Mouse (Mus musculus): Measurements from ENCODE around the gene Zdhhc14. TPM values are rescaled to one million over a fixed set of nuclear protein-coding genes. Genes with fewer than 3 reads are reported as not detected.
A peak's percentile ranks its signal among the peaks of the same experiment; 100 is the strongest.

The Zdhhc14 gene
- total RNA-seq, 2 experiments from 2014 or later: 2.0 to 4.3 TPM

DNA sequence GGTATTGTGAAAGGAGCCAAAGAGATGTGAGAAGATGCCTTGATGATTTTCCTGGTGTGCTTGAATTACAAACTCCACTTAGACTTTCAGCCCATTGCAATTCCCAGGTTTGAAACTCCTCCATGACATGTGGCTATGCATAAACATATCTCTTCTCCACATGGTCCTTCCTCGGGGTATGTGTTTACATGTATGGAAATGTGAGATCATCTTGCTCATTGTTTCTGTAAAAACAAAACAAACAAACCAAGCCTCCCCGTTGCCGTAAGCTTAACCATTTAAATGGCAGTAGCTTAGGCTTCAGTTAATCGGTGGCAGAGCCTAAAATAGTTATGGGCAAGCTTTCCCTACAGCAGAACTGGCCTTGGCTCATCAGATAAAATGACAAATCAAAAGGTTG lies 137.3 kb downstream of the Zdhhc14 start:
- DNase-seq: no peak
- intact Hi-C loops (cut with DNase I): no loop called here
- H3K4me3 ChIP-seq: no peak overlapping the region
- H3K27ac ChIP-seq: no peak overlapping the region
- TF ChIP-seq CTCF (IDR thresholded peaks at IDR 0.05): no peak

DNA sequence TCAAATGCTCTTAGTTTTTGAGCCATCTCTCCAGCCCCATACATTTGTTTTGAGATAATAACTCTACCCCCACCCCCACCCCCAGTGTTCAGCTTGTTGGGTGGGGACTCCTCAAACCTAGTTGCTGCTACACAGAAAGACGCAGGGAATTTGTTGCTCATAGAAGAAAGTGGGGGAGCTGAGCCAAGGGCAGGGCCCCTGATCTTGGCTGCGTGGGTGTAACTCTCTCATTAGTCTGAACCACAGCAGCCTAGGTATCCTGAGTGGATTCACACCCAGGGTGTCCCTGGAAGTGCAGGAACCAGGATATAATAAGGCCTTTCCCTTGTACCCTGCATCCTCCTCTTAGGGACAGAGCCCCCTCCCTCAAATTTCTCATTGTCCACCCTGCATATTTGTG lies 142.9 kb downstream of the Zdhhc14 start:
- no peak for TF ChIP-seq CTCF (IDR thresholded peaks at IDR 0.05)
- Histone ChIP-seq H3K4me3 (no peak overlapping the region), H3K27ac (no peak overlapping the region)
- no peak for DNase-seq
- intact Hi-C loops (cut with DNase I): no loop called here

DNA sequence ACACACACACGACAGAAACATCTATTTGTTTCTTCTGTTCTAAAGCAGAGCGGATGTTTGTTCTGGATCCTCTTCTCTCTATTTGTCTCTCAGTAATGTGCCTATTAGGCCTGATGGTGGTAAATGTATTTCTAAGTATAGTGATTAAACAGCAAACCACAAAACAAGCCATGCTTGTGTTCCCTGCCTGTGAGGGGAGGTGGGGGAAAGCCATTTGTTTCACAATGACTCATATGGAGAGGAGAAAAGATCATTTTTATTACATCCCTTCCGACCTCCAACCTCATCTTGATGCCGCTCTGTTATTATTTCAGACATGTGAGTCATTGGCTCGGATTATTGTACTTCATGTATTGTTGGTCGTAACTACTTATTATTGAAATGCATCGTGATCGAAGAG lies 149.1 kb downstream of the Zdhhc14 start:
- no peak overlapping the region for H3K4me3 ChIP-seq
- no peak overlapping the region for H3K27ac ChIP-seq
- no peak for TF ChIP-seq CTCF (IDR thresholded peaks at IDR 0.05)
- intact Hi-C loops (cut with DNase I): no loop called here
- no peak for DNase-seq

DNA sequence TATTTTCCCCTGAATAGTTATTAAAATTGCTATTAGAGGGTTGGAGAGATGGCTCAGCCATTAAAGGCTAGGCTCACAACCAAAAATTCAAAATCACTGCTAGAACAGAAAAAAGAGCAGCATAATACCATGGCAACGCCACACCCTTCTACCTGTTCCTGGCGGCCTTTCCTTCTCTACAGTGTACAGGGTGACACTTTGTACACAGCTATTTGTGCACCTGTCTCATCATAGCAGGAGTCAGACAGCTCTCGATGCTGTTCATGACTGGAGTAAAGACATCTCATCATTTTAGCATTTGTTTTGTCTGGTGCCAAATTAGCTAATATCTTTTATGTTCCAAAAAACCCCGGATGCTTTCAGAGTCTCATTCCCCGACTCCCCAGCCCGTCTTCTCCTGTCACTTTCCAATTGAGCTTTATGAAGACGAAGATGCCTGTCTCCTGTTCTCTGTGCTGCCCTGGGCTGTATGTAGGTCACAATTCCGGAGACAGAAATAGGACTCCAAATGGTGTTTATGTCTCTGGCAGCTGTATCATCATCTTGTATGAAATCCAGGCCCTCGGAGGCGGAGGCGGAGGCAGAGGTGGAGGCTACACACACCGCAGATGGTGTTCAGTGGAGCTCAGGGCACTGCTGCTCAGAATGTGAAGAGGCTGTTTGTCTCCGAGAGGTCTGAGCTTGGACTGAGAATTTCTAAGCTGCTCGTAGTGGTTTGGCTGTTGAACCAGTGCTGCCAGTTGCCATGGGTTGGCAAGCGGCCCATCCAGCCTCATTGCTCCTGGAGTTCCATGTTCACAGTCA lies 150.8 kb downstream of the Zdhhc14 start:
- Histone ChIP-seq H3K27ac (peak overlapping the region; percentile 58), H3K4me3 (peak overlapping the region; percentile 41)
- intact Hi-C loops (cut with DNase I): no loop called here
- no peak for TF ChIP-seq CTCF (IDR thresholded peaks at IDR 0.05)
- DNase-seq: peak; percentile 76

DNA sequence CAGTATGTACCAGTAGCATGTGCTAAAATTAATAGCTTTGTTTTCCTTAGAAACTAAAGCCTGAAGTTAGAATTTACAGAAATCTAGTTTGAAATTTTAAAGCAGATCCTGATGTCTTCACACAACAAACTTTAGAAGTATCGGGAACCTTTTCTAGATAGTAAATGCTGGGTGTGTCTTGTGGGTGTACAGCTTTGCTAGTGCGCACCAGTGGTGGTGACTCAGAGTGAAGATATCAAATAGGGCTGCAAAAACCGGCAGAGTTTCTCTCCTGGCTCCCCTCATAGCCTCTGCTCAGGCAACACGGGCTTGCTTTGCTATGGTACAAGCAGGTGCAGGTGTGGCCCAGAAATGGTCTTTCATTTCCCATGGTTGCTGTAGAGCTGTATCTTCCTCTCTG lies 157.8 kb downstream of the Zdhhc14 start:
- Histone ChIP-seq H3K4me3 (no peak overlapping the region), H3K27ac (no peak overlapping the region)
- TF ChIP-seq CTCF (IDR thresholded peaks at IDR 0.05): no peak
- no peak for DNase-seq
- intact Hi-C loops (cut with DNase I): no loop called here

DNA sequence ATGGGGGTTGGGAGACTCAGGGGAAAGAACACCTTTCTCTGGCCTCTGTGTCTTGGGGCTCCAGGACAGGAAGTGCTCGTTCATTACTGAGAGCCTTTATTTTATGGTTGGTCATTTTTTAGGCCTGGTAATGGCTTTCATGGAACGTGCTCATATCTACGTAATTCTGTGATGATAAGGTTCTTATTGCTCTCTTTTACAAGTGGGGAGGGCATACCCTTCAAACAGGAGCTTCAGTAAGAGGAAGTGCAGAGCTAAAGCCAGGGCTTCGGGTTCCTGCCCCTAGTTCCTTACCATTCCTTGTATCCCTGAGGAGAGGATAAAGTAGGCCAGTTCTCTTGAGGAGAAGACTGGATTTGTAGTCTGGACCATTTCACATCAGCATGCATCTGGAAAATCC lies 158.3 kb downstream of the Zdhhc14 start:
- H3K4me3 ChIP-seq: no peak overlapping the region
- TF ChIP-seq CTCF (IDR thresholded peaks at IDR 0.05): no peak
- intact Hi-C loops (cut with DNase I): no loop called here
- DNase-seq: no peak
- H3K27ac ChIP-seq: no peak overlapping the region

DNA sequence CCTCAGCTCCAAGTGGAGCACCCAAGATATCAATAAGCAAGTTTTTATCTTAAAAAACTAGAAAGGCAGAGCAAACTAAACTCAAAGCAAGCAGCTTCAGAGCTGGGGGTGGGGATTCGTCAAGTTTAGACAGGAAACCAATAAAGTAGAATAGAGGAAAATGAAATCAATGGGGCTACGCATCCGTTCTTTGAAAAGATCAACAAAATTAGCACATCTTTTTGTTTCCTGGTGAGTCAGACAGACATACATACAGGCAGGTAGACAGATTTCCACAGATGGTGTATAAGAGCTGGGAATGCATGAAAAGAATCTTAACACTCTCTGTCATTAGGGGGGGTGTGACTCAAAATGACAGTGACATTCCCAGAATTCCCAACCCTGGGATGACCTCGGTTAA lies 159.2 kb downstream of the Zdhhc14 start:
- Histone ChIP-seq H3K4me3 (no peak overlapping the region), H3K27ac (no peak overlapping the region)
- TF ChIP-seq CTCF (IDR thresholded peaks at IDR 0.05): no peak
- DNase-seq: no peak
- intact Hi-C loops (cut with DNase I): no loop called here

DNA sequence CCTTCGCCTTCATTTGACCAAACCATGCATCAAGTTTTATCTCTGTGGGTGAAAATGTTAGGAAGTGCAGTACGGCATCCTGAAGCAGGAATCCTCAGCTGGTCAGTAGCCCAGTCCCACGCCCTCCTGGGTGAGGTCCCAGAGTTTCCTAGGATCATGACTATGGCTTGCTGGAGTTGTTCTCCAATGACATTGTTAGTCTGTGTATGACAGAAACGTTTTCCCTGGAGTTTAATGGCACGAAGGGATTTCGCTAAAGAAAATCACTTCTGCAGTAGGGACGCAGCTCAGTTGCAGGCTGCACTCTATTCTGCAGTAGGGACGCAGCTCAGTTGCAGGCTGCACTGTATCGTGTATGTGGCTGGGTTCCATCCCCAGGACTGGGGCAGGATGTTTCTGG lies 161.6 kb downstream of the Zdhhc14 start:
- intact Hi-C loops (cut with DNase I): no loop called here
- no peak for TF ChIP-seq CTCF (IDR thresholded peaks at IDR 0.05)
- DNase-seq: peak; percentile 56
- Histone ChIP-seq H3K4me3 (0 out of 2 replicates have a peak overlapping the region, but pooled peaks have one; percentile 15), H3K27ac (no peak overlapping the region)

DNA sequence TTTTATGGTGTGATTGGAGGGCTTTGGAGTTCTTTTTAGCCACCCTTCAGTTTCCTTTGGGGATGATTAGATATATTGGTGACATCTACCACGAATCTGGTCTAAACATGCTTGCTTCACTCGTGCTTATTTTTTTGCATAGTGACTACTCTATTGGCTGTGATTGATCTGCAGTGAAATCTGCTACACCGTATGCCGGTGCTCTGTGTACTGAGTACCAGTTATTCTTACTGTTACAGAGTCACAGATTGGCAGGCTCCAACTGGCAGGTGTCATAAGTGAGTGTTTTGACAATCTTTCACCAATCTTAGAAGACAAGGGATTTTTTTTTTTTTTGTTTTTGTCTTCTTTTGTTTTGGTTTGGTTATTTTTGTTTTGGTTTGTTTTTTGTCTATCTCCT lies 163.2 kb downstream of the Zdhhc14 start:
- no peak for TF ChIP-seq CTCF (IDR thresholded peaks at IDR 0.05)
- no peak overlapping the region for H3K27ac ChIP-seq
- no peak for DNase-seq
- intact Hi-C loops (cut with DNase I): no loop called here
- no peak overlapping the region for H3K4me3 ChIP-seq

DNA sequence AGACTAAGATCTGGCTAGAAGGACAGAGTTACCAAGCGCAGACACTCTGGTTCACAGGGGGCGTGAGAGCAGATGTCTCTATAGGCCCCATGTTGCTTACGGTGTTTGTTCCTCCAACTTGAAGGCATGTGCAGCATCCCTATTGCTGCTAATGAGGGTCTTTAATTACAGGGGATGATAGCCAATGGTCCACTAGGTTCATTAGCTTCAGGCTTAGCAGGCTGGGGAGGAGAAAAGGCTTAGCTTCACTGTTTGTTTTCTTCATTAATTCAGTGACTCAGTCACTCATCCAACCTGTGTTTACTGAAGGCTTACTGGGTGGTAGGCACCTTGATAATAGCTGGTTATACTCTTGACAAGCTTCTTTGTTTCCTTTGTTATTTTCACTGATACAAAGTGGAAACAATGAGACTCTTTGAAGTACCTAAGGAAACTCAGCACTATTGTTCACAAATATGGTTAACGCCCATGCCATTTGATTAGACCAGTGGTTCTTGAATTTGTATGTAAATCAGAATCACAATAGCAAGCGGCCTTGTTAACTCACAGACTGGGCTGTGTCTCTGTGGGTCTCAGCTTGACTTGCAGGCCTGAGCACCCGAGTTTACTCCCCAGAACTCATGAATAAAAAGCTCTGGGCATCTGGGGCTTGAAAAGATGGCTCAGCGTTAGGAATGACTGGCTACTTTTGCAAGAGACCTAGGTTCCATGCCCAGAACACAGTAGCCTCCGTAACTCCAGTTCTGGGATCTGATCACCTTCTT lies 168.1 kb downstream of the Zdhhc14 start:
- Histone ChIP-seq H3K4me3 (no peak overlapping the region), H3K27ac (no peak overlapping the region)
- TF ChIP-seq CTCF (IDR thresholded peaks at IDR 0.05): no peak
- DNase-seq: no peak
- intact Hi-C loops (cut with DNase I): no loop called here

DNA sequence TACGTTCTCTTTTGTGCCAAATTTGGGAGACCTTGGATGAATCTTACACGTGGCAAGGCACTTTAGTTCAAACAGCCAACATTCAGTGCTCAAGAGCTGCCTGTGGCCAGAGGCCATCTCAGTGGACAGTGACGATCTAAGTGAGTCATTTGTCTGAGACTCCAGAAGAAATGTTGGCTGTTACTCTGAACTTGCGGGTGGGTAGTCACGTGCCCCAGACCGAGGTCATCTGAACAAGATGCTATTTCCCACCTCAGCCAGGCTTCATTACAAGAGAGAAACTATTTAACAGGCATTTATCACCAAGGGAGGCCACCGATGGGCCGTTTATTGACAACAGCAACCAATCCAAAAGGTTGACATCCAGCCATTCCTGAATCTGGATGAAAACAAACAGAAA lies 174.3 kb downstream of the Zdhhc14 start:
- intact Hi-C loops (cut with DNase I): no loop called here

DNA sequence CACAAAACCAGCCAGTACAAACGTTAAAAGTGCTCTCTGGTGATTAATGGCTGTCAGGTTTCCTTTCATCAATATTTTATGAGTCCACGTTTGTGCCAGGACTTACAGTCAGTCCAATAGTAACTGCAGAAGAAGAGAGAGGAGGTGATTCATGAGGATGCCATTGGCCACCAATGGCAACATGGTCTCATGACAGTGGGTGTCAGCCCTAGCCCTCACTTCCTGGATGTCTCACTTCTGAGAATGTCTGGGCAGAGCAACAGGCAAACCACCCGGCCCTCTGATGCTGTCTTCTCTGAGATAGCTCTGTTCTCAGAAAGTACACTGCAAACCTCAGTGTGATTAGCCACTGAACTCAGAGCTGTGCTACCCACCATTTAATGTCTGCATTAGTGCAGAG lies 176.1 kb downstream of the Zdhhc14 start:
- intact Hi-C loops (cut with DNase I): no loop called here
- Histone ChIP-seq H3K4me3 (no peak overlapping the region), H3K27ac (no peak overlapping the region)
- TF ChIP-seq CTCF (IDR thresholded peaks at IDR 0.05): no peak
- no peak for DNase-seq

More for the DNA sequence above, 174.3 kb downstream of the Zdhhc14 start:
- no peak overlapping the region for H3K4me3 ChIP-seq
- peak; percentile 33 for DNase-seq
- no peak overlapping the region for H3K27ac ChIP-seq
- TF ChIP-seq CTCF (IDR thresholded peaks at IDR 0.05): no peak

DNA sequence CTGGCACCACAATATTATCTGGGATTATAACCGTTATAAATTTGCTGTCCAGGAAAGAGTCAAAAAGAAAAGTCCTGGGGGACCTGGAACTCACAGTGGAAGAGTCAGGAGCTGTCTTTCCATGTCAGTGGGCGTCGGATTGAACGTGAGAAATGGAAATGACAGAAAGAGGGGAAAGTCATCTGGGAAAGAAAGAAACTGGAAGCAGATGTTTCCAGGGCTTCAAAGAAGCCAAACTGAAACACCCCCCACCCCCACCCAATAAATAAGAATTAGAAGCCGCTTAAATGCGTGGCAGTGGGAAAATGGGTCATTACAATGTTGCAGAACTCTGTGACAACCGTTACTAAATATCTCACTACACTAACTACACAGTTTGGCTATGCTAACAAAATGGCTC lies 176.6 kb downstream of the Zdhhc14 start:
- H3K27ac ChIP-seq: no peak overlapping the region
- no peak for TF ChIP-seq CTCF (IDR thresholded peaks at IDR 0.05)
- intact Hi-C loops (cut with DNase I): no loop called here
- DNase-seq: no peak
- H3K4me3 ChIP-seq: no peak overlapping the region

Data from gastrocnemius, adult 2 months (tissue).